Mouse (Mus musculus) effector memory CD4-positive, alpha-beta T cell, adult 5 months (primary cell): ENCODE data around the gene Olfr723. TPM values are rescaled to one million over a fixed set of nuclear protein-coding genes. Genes with fewer than 3 reads are reported as not detected.

Experiments
- polyA plus RNA-seq: library from polyadenylated mRNA; unstranded; fragments of 100-300 nt; shearing (Covaris generic); gene quantifications from one replicate; pipeline ENCODE4 v1.2.1, GENCODE M21; 2017

Olfr723 gene
- polyA plus RNA-seq = not detected

GRCm38 (mm10) chr14:49931687-49932086, at the start of gene Olfr723:
TSS of gene Olfr723 (minus strand) at chr14:49931787.

GRCm38 (mm10) chr14:49963174-49963573, 31.6 kb upstream of the Olfr723 start, which contains the start of gene Olfr724:
TSS of gene Olfr724 (minus strand) at chr14:49963274.

GRCm38 (mm10) chr14:49901899-49902298, 29.7 kb downstream of the Olfr723 start, which contains the start of gene Olfr722:
TSS of gene Olfr722 (minus strand) at chr14:49901999.

Other genes starting within 250 kb of the Olfr723 start
- gene Armh4, start 148.4 kb downstream of the Olfr723 start, polyA plus RNA-seq = not detected
- gene Olfr722, start 29.8 kb downstream of the Olfr723 start, polyA plus RNA-seq = 0.24 TPM
- gene Olfr724, start 31.5 kb upstream of the Olfr723 start, polyA plus RNA-seq = not detected
- gene Olfr725, start 108.6 kb upstream of the Olfr723 start, polyA plus RNA-seq = not detected
- gene Olfr726, start 159.2 kb upstream of the Olfr723 start, polyA plus RNA-seq = not detected
- not detected for gene Olfr727, start 191.4 kb upstream of the Olfr723 start, polyA plus RNA-seq
- gene Olfr728, start 210.9 kb upstream of the Olfr723 start, polyA plus RNA-seq = not detected
- gene Olfr729, start 221.1 kb upstream of the Olfr723 start, polyA plus RNA-seq = not detected